ENCODE assay signal across 9 mouse cellular contexts in genomic region chr1:163091438-163092155, GRCm38 (mm10). TPM values are rescaled to one million over a fixed set of nuclear protein-coding genes. Genes with fewer than 3 reads are reported as not detected.
DNase-seq lines count a peak whose midpoint lies in the region; ATAC-seq lines count a peak whose summit lies in the region.
"Had no signal": no experiment of that assay in that cellular context is flagged by ENCODE, and none has a peak within 500 bp of the region (broad histone marks: within the 10 kb centered on the region; RNA-seq: fewer than 3 reads in every experiment).

No protein-coding gene starts in this region.

- 54% methylated on average over 10 of the region's 10 CpGs for WGBS in heart, embryonic 10.5 days
- WGBS in midbrain, embryonic 15.5 days: 65% methylated on average over 10 of the region's 10 CpGs

- H3K4me3 ChIP-seq in heart, embryonic 10.5 days: no peak overlapping the region
- no peak overlapping the region for H3K4me3 ChIP-seq in midbrain, embryonic 15.5 days

- H3K27ac ChIP-seq in heart, embryonic 10.5 days: no peak overlapping the region
- H3K27ac ChIP-seq in midbrain, embryonic 15.5 days: no peak overlapping the region

- H3K4me1 ChIP-seq in heart, embryonic 10.5 days: no peaks in the 10 kb centered on the region
- no peaks in the 10 kb centered on the region for H3K4me1 ChIP-seq in midbrain, embryonic 15.5 days

- H3K9me3 ChIP-seq in heart, embryonic 10.5 days: no peaks in the 10 kb centered on the region
- H3K9me3 ChIP-seq in midbrain, embryonic 15.5 days: no peaks in the 10 kb centered on the region

- H3K27me3 ChIP-seq in heart, embryonic 10.5 days (ENCODE audit: insufficient read depth, poor library complexity, severe bottlenecking): no peaks in the 10 kb centered on the region
- H3K27me3 ChIP-seq in midbrain, embryonic 15.5 days (replicated peaks): no peaks in the 10 kb centered on the region

- intact Hi-C loops in left cerebral cortex, postnatal 10 days (cut with DNase I): loop anchor here (5.0 kb wide), 1 partner anchor 41 kb away; no protein-coding TSS in a partner anchor

- ATAC-seq in midbrain, embryonic 15.5 days (replicated peaks): peak; percentile 66

- H3K9ac ChIP-seq in midbrain, embryonic 15.5 days: no peak overlapping the region

- no peak overlapping the region for H3K4me2 ChIP-seq in midbrain, embryonic 15.5 days

- H3K36me3 ChIP-seq in heart, embryonic 10.5 days: no peaks in the 10 kb centered on the region
- H3K36me3 ChIP-seq in midbrain, embryonic 15.5 days (replicated peaks): no peaks in the 10 kb centered on the region

- peak; percentile 2 to 57 for DNase-seq in heart, adult 18-20 months
- DNase-seq in heart, embryonic 10.5 days (ENCODE audit: low spot score): no peak
- DNase-seq in CD4-positive helper T cell, adult 2 months (ENCODE audit: low read depth, low spot score): peak; percentile 5
- peak; percentile 8 for DNase-seq in c-Kit-positive CD71-positive TER-119-negative erythroid progenitor cells, embryonic 14.5 days (ENCODE audit: low read depth)
- peak; percentile 23 to 35 for DNase-seq in frontal cortex, postnatal 36 days (ENCODE audit: low spot score in 2 of 2)
- DNase-seq in left cerebral cortex, postnatal 10 days (ENCODE audit: extremely low spot score in 1 of 2, low spot score in 2 of 2): peak; percentile 33 to 48
- no peak for DNase-seq in spleen, adult 12 weeks (ENCODE audit: low spot score)

RNA-seq across cellular contexts. Expression of gene Mroh9, which starts 6.1 kb away (rescaled TPM):
- total RNA-seq in heart, adult 18-20 months (2021): not detected
- not detected in 2 replicates for polyA plus RNA-seq in heart, embryonic 10.5 days (2016; fragmentation: Nextera tagmentation; extraction: Ambion mirVana)
- not detected for total RNA-seq in left cerebral cortex, postnatal 10 days (2021)
- polyA plus RNA-seq in midbrain, embryonic 15.5 days (2015; fragmentation: Nextera tagmentation; extraction: Ambion mirVana): not detected in 2 replicates
- total RNA-seq: left cerebral cortex, adult 8-10 months had no signal

Comparison
In these comparisons a context has a peak if more than half of its experiments do, and no peak if none do; other contexts are left out.
1. DNase-seq: peak in heart, adult 18-20 months (2 of 2), CD4-positive helper T cell, adult 2 months (single experiment), c-Kit-positive CD71-positive TER-119-negative erythroid progenitor cells, embryonic 14.5 days (single experiment), frontal cortex, postnatal 36 days (2 of 2) and left cerebral cortex, postnatal 10 days (2 of 2); none in heart, embryonic 10.5 days (single experiment) and spleen, adult 12 weeks (single experiment).